Mouse (Mus musculus) bone marrow macrophage, adult 2 months (primary cell): ENCODE measurements around the gene Wsb2.

Experiments used
- CTCF ChIP-seq: IDR thresholded peaks from 2 replicates; pipeline ENCODE4 v1.5.1; 2012; ENCODE audit warnings: low read depth, mild to moderate bottlenecking, low read length, moderate library complexity
- POLR2A ChIP-seq: IDR thresholded peaks from 2 replicates; pipeline ENCODE4 v1.6.1; 2012; ENCODE audit warnings: mild to moderate bottlenecking, low read depth, low read length, borderline replicate concordance

DNA sequence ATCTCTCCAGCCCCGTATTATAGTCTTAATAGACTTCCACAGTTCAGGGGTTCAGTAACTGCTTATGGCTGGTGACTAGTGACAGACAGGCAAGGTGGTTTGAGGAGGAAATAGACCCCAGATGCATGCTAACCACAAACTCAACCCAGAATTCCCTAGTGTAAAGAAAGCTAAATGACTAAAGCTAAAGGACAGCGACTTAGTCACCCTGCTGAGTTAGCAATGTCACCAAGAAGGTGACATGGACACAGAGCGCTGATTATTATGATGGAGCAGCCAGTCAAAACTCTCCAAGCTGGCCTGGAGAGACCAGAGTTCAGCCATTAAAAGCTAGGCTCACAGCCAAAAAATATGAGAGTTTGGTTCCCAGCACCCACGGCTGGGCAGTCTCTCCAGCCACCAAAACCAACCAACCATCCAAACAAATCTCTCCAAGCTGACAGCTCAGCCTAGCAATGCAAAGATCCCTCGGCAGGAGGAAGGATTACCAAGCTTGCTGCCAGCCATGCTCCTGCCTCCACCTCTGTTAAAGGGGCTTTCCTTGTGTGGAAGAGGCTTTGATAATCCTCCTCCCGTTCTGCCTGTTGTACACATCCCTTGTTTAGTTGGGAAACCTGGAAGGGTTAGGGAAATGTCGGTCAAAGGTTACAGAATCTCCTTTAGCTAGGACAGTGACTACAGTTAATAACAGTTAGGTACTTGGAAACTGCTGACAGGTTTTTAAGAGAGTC is 2.6 kb downstream of the Wsb2 start:
- no peak for TF ChIP-seq POLR2A
- TF ChIP-seq CTCF: no peak
